Mouse (Mus musculus) heart, adult 9 months (tissue): ENCODE measurements around the gene Eif2b2.

Experiments
- DNase-seq, 2 experiments: peaks; one replicate each; pipeline ENCODE4 v3.0.0; 2022; ENCODE audit warnings: low spot score in 2 of 2

Gene Eif2b2

DNA sequence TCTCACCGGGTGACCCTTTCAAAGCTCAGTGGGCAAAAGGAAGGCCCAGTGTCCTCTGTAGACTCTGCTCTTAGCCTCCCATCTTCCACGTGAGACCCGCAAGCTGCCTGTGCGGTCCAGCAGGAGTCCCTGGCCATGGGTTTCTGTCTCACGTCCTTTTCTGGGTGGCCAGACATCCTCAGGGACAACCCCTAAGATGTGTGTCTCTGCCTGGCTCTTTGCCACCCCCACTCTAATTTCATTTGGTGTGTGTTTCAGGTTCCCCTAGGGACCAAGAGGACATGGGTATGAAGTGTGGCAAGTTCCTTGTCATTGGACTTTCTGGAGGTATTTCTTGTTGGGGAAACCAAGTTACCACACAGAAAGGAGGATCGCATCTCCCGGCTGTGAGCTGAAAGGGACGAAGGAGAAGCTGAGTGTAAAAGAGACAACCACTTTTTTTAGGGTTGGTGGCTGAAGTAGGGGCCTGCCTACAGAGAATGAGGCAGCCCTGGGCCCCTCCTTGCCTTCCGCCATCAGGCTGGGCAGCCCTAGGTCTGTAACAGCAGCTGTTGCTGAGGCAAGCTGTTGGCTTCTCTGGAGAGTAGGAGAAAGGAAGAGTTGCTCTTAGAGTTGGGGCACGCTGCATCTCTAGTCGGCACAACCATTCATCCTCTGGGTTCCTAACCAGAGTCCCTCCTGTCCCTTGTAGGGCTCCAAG, 25.2 kb upstream of the Eif2b2 start:
- DNase-seq, result no peak

DNA sequence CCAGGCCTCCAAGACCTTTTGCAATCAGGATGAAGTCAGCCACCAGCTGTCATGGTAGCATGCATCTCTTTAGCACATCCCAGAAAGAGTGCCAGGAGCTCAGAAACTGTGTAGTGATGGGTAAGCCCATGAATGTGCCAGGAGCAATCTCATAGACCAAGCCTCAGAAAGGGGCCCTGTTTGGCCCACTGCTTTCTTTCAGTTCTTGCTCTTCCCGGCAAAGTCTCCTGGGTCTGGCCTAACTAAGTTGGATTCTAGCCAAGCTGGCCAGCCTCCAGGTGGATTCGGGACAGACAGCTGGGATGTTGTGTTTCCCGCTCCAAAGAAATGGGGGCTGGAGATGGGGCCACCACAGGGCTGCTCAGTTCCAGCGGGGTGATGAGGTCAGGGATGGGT, 24.7 kb upstream of the Eif2b2 start:
- DNase-seq, result peak; percentile 90 to 94

DNA sequence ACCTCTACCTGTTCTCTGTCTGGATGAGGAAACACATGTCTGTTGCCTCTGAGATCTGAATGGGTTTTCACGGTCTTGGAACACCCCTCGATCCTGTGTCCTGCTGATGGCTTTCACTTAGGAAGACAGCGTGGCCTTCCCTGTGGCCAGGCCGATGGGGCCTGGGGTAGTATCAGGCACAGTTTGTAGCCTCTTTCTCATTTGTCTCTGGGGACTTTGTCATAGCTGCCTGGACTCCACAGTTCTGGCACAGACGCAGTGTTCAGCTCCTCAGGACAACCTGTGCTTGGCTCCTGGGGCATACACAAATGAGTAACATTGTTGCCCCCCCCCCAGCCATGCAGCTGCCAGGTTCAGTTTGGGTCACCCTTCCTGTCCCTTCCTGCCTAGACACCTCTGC, 24.2 kb upstream of the Eif2b2 start:
- DNase-seq, result peak; percentile 55 to 75

DNA sequence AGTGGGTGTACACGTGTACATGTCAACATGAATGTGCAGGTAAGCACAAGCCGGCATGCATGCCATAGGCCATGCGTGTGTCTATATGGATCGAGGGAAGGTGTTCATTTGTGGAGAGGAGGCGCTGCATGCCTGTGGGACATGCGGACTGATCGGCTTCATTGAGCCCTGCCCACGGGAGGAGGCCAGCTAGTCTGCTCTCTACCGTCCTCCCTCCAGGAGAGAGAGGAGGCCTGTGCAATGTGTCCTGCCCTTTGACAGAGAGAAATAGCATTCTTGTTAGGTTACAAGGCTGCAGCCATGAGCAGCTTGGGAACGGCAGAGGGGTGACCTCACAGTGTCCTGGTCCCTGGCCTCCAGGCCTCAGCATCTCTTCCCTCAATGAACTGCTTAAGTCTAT, 23.1 kb upstream of the Eif2b2 start:
- no peak for DNase-seq

DNA sequence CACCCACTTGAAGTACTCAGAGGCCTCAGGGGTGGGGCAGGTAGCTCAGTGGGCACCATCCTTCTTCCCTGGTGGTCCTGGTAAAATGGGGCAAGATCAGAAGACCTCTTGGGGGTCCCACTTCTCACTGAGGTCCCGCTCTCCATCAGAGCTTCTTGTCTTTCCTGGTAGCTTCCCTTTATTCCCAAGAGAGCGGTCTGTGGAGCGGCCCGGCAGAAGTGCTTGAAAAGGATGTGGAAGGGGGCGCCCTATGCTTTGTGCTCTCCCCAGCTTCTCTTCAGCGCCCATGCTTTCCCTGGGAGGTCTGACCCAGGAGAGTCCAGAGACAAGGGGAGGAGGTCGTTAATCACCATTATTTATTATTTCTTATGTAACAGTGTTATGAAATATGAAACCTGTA, 21.9 kb upstream of the Eif2b2 start:
- DNase-seq, result no peak

DNA sequence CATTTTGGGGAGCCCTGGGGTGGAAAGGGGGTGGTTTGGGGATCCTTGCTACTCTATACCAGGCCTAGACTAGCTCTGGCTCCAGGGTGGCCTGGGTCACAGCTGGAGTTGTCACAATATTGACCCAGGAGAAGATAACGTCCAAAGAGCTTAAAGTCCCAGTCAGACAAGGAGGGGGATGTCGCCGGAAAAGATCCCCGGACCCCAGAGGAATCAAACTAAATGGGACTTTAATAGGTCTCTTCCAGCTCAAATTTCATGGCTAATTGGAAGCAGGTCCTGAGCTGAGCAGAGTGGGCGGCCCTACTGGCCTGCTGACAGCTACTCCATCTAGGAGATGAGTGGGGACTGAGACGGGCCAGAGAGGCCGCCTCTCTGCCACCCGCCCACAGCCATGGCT, 21.3 kb upstream of the Eif2b2 start:
- no peak for DNase-seq

DNA sequence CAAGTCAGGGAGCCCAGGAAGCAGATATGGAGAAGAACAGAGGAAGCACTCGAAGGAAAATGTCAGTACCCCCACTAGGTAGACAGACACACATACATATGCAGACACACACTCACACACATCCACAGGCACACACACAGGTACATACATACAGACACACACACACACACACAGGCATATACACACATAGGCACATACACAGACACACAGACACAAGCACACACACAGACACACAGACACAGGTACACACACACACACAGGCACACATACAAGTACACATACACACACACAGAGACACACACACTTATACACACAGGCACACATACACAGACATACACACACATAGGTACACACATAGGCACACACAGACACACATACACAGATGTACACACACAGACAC, 19.3 kb upstream of the Eif2b2 start:
- DNase-seq, result no peak

DNA sequence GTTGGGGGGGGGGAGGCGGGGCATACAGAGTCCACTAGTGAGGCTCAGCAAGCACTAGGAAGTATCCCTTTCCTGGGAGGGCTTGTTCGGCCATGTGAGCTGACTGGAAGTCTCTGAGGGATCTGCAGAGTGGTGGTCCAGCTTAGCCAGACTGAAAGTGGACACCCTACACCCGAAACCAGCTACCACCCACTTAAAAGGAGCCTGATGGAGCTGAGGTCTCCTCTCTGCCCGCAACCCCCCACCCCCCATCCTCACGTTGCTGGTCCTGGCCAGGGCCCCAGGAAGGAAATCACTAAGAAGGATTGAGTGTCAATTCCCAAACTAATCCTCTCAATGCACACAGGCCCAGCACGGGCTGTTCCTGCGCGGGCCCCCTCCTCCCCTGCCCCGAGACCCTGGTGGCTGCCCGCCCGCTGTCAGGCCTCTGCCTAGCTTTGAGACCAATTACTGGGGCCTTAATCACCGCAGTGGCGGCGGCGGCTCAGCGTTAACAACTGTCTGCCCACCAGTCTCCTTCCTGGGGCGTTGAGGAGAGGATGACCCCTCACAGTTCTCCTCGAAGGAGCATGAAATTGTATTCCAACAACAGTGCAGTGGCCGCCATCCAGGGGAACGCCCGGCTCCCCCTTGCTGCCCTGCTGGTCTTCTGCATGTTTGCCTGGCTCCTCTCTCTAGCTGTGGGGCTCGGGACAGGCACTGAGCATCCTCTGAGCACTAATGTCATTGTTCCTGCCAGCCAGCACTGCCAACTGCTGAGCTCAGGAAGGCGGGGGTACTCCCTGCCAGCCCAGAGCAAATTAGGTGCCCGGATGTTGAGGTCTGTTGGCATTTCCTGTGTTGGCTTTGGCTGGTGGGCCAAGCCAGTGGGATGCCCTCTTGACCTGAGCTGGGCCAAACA, 18.1 kb upstream of the Eif2b2 start:
- DNase-seq, result no peak

DNA sequence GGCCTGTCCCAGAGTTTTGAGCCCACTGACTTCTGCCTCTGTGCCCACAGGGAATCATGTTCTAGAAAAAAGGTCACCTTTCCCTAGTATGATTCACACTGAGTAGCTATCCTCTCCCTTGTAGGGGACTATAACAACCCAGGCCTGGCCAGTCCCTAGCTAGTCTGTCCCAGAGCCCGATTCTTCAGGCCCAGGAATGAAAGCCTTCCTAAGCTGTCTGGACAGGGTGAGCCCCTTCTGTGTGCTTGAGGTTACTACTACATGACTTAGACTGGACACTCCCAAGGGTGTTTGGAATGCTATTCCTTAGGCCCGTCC, 17.5 kb upstream of the Eif2b2 start:
- DNase-seq, result no peak

DNA sequence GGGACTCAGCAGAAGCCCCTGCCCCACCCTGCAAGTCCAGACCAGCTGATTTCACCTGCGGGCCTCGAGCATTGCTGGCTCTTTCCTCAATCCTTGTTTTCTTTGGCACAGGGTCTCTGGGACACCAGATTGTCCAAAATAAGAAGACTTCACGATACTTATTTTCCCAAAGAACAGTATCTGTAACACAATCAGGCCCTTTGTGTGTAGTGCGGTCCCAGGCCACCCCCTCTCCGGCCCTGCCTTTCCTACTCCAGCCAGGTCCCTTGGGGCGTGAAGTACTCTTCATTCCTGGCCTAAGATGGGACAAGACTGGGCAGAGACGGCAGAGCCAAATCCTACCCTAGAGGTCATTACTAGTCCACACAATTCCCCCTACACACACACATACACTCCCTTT, 17.1 kb upstream of the Eif2b2 start:
- DNase-seq, result no peak

DNA sequence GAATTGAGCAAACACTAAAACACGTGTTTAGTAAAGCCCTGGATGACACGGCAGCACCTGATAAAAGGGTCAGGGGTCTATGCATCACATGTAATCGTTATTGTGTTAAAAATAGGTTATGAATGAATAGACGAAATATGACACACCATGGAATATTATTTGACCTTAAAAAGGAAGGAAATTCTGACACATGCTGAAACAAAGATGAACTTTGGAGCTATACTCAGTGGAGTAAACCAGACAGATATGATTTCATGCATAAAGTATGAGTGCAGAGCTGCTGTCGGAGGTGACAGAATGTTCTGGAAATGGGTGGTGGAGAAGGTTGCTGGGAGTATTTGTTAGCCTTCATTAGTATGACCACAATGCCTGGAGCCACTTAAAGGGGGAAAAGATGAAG, 15.6 kb upstream of the Eif2b2 start:
- no peak for DNase-seq

DNA sequence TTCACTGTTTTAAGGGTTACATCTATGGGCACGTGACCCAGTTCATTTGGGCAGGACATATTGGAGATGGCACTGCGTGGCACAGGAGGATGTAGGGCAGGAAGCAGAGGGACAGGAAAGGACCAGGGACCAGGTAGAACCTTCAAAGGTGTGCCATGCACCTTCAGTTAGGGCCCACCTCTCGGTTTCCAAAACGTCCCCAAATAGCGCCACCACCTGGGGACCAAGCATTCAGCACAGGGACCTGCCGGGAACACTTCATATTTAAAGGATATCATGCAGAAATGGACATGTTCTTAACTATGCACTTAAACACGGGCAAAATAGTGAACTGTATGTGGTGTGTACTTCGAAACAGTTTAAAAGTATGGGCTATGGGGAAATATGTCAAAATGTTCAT, 15.2 kb upstream of the Eif2b2 start:
- no peak for DNase-seq

DNA sequence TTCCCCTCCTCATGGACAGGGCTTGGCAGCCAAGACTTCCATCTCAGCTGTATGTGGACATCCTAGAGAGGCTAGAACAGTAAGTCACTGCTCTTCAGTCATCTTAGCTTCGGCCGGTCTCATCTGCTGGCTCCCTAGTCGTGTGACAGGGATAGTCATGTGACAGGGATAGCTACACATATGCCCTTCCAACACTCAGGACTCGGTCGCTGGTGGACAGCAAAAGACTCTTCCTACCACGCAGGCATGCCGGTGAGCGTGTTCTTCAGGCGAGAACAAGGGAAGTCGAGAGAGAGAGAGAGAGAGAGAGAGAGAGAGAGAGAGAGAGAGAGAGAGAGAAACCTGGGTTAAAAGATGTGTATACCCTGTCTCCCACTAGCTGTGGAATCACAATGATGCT, 13.9 kb upstream of the Eif2b2 start:
- DNase-seq, result no peak

DNA sequence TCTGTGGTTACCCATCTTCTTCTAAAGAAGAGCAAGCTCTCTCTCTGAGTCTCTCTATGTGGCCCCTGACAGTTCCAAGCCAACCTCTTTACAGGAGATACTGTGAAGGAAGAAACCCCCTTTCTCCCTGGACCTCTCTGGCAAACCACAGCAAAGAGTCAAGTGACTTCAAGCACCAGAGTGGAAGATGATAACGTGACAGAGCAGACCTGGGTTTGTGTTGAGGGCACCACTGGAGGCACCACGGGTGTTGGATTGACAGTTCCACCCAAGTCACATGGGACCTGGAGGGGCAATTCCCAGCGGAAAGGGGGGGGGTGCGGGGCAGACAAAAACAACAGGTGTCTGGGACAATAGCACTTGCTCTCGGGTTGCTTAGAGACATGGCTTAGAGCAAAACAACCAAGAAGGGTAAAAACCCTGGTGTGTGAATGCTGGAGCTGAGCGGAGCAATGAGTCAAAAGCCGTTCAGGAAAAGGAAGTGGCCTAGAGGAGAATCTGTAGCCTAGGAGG, 10.5 kb upstream of the Eif2b2 start:
- no peak for DNase-seq

DNA sequence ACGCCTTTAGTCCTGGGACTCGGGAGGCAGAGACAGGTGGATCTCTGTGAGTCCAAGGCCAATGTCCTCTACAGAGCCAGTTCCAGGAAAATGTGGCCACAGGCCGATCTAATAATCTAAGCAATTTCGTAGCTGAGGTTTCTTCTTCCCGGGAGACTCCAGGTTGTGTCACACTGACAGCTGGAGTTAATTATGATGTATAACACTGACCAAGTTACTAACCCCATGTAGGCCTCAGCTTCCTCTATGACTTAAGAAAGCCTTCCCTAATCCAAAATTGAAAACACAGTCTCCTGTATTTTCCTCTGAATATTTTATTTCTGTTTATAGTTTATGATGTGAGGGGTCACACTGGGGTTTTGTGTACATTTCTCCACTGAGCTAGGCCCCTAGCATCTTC, 4.2 kb upstream of the Eif2b2 start:
- no peak for DNase-seq

DNA sequence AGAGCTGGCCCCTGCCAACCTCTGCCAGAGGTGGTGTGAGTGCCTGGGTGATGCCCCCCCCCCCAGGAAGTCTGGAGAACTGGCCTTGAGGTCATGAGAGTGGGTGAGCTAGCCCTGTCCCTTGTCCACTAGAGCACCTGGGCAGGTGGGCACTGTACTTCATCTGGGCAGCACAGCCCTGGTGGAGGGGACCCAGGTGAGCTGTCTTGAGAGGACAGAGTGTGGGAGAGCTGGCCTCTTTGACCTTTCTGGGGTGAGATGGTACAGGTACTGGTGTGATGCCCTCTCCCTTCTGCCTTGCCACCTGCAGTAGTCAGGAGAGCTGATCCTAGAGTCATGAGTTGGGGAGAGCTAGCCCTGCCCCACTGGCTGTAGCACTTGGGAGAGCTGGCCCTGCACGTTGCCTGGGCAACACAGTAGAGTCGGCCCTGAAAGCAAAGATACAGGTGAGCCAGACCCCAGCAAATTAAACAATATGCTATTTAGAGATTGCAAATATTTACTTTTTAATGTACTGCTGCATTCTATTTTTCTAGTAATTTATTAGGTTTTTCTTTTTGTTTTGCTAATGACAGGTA, 1.5 kb upstream of the Eif2b2 start:
- DNase-seq, result no peak

DNA sequence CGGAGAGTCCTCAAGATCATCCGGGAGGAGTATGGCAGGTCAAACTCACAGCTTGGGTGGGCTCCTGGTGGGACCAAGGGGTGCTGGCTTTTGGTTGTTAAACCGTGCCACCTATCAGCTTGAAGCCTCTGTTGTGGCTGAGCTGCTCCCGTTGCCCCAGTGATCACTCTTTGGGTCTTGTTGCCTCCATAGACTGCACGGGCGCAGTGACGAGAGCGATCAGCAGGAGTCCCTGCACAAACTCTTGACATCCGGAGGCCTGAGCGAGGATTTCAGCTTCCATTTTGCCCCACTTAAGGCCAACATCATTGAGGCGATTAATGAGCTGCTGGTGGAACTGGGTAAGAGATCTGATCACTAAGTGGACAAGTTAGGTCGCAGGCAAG, 617 bp downstream of the Eif2b2 start:
- no peak for DNase-seq

DNA sequence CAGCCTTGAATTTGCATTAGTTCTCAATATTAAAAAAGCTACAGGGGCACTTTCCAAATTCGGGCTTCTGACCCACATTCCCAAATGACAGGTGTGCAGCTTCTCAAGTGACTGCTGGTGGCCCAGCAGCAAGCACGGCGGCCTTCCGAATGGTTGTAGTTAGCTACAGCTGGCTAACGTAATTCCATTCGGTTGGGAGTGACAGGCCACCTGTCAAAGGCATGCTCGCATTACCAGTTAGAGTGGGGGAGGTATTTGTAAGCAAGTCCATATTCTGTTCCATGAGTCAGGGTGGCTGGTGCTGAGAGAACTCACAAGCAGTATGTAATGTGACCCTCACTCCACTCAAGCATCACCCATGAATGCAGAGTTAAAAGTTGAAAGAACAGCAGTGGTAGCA, 7.9 kb downstream of the Eif2b2 start:
- no peak for DNase-seq

DNA sequence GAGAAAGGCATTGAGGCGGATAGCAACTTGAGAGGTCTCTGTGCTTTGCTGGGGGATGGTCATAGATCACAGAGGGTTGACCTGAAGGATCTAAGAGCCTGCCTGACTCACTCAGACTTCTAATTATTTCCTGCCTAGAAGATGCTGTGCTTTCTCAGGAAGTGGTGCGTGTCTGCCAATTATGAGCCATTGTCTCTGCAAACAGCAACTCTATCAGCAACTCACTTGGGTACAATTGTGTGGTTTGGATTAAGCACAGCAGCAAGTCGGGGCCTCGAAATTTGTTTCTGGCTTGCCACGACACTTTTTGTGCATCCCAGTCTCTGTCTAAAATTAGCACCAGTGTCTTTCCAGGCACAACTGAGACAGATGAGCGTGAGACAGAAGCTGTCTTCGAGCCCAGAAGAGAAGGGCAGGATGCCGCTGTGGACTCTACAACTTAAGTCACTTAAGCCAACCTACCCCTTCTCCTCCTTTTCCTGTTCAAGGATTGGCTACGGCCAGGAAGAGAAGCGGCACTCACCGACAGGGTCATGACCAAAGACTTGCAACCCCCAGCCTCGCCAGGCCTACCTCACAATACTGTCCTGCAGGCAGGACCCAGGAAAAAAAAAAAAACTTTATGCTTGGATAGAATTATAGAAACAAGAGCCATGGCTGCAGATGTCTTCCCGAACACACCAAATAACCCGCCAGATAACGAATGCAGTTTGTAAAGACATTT, 8.8 kb downstream of the Eif2b2 start:
- DNase-seq, result no peak

DNA sequence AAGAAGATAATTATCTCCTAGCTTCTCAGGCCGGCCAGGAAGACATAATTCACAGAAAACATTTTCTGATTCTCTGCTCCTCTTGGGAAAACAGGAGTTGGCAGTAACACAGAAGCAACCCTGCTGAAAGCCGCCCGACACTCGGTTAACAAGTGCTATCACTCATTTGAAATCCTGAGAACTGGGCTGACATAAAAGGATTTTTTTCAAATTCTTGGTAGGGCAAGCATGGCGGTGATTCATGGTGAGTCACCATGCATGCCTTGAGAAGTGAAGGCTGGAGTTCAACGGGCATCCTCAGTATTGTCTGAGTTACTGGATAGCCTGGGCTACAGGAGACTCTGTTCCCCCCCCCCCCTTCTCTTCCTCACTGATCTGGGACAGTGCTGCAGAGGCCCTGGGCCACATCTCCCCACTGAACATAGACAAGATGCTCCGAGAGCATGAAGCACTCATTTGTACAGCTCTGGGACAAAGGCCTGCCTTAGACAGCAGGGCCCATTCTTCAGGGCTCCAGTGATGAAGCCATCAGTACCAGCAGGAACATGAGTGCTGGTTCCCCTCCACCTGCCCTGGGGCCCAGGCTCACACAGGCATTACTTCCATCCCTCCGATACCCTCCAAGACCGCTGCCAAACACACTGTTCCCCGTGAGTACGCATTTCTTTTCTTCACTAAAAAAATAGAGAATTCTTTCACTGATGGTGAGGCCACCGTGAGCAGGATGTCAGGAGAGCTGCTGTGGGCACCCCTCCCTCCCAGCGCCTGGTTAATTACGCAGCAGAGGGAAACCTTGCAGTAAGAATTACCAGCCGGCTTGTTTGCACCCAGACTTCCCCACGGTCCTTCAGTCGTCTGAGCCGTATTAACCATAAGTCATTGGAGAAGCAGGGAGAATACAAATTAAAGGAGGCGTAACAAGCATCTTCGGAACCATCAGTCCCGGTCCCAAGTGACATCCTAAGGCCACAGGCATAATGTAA, 14.4 kb downstream of the Eif2b2 start:
- no peak for DNase-seq

DNA sequence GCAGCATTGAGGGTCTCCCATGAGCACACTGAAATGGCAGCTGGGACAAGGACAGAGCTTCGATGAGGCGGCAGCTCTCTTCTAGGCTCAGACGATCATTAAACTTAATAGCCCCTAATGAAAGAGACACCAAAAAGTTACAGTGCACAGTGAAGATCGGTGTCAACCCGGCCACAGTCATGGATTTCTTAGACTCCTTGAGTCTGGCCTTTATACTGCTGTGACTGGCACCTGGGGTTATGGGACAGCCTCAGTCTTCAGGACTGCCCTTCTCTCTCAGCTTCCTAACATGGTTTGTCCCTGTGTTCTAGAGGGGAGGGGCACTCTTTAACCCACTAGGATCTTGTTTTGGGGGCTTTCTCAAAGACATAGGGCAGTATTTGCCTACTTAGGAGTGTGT, 18.3 kb downstream of the Eif2b2 start:
- no peak for DNase-seq
